Mouse (Mus musculus): Measurements from ENCODE around the gene Bmt2.

DNA sequence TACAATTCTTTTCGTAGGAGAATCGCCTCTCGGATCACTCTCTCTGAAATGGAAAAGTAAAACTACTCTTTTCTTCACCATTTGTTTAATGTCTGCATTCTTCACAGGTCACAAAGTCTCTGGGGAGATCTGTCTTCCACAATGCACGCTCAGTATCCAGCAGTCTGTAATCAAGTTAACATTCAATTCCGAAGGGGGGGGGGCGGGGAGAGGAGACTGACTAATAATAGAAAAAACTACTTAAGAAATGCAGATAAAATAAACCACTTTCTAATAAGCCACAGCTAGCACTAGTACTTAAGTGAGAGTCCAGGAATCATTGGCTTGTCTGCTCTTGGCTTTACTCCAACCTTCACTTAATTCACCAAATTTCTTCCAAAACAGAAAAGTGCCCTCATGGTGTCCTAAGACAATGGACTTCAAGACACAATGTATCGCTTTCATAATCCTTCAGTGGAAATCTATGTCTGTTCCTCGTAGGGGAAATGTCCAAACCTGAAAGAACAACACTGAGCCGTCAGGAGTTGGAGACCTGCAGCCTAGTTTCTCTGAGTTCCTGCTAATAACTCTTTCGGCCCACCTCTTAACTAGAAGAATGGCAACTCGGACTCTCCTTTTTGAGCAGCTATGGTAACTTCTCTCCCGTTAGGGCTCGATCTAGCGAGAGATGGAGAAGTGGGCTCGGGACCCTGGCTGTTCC, 70.7 kb downstream of the Bmt2 start:
- TF ChIP-seq POLR2A (IDR thresholded peaks at IDR 0.05; ENCODE audit: insufficient read length, low read depth) (no peak), TCF12 (IDR thresholded peaks at IDR 0.05; ENCODE audit: insufficient read depth, poor library complexity, severe bottlenecking) (no peak), MYOD1 (IDR thresholded peaks at IDR 0.05; ENCODE audit: control insufficient read depth in 1 of 3, insufficient read length in 2 of 3, low read depth in 2 of 3) (no peak)

Data from myocyte (in vitro differentiated cells).